Mouse (Mus musculus) CH12.LX (cell line): ENCODE measurements around the gene Wdr47. TPM values are rescaled to one million over a fixed set of nuclear protein-coding genes. Genes with fewer than 3 reads are reported as not detected.

Source experiments
- DNase-seq: peaks from one replicate; pipeline ENCODE4 v3.0.0-alpha.2; 2013; ENCODE audit errors: extremely low read depth
- H3K27ac ChIP-seq: 2 replicates; pipeline ENCODE4 v1.5.1; 2012; ENCODE audit warnings: low read depth, mild to moderate bottlenecking, control low read depth, moderate library complexity; ENCODE audit not compliant: insufficient read depth
- H3K27me3 ChIP-seq: replicated peaks from 2 replicates; pipeline ENCODE3; 2012; ENCODE audit warnings: inconsistent platforms
- H3K36me3 ChIP-seq, 2 experiments: replicated peaks in 1 of 2; 2 replicates each; pipeline versions ENCODE3 to v1.6.1; 2012; ENCODE audit warnings: inconsistent platforms in 1 of 2, low read length in 1 of 2, mild to moderate bottlenecking in 1 of 2, mixed read lengths in 1 of 2, moderate library complexity in 1 of 2; ENCODE audit not compliant: control insufficient read depth in 1 of 2, insufficient read depth in 1 of 2
- H3K4me1 ChIP-seq, 2 experiments: 2 replicates each; pipeline ENCODE4 v1.6.1; 2012; ENCODE audit warnings: inconsistent platforms in 1 of 2, moderate library complexity in 1 of 2; ENCODE audit not compliant: insufficient read depth in 2 of 2, control insufficient read depth in 1 of 2
- H3K4me2 ChIP-seq: 2 replicates; pipeline ENCODE4 v1.6.1; 2012; ENCODE audit warnings: low read depth, mild to moderate bottlenecking, control low read depth; ENCODE audit not compliant: poor library complexity, insufficient read depth, severe bottlenecking
- H3K4me3 ChIP-seq, 3 experiments: fragments of 150-350 bp in 1 of 3; sonication (generic) in 1 of 3; replicated peaks in 1 of 3; 2 replicates each; pipeline versions ENCODE3 to v1.5.1; 2011 to 2012; ENCODE audit warnings: low read depth in 2 of 3, low read length in 2 of 3, mild to moderate bottlenecking in 2 of 3, moderate library complexity in 2 of 3, control low read depth in 1 of 3, improper control_type of control experiment in 1 of 3, inconsistent platforms in 1 of 3, mixed read lengths in 1 of 3; ENCODE audit not compliant: poor library complexity in 1 of 3
- H3K79me2 ChIP-seq: replicated peaks from 2 replicates; pipeline ENCODE4 v1.6.1; 2012; ENCODE audit warnings: mild to moderate bottlenecking, moderate library complexity; ENCODE audit not compliant: control insufficient read depth, poor library complexity, insufficient read depth, severe bottlenecking; ENCODE audit errors: extremely low read depth
- H3K9ac ChIP-seq: 2 replicates; pipeline ENCODE4 v1.6.1; 2012; ENCODE audit warnings: low read depth, mild to moderate bottlenecking, control low read depth, moderate library complexity; ENCODE audit not compliant: insufficient read depth
- H3K9me3 ChIP-seq: replicated peaks from 2 replicates; pipeline ENCODE3; 2012; ENCODE audit warnings: low read length, inconsistent platforms, mixed read lengths
- E2F4 ChIP-seq: IDR thresholded peaks from 2 replicates; pipeline ENCODE4 v1.6.1; 2011; ENCODE audit warnings: low read depth, low read length, improper control_type of control experiment; ENCODE audit not compliant: insufficient replicate concordance
- EP300 ChIP-seq: IDR thresholded peaks from 2 replicates; pipeline ENCODE4 v1.6.1; 2011; ENCODE audit warnings: low read length, improper control_type of control experiment
- ETS1 ChIP-seq: conservative IDR thresholded peaks from 2 replicates; pipeline ENCODE4 v1.6.1; 2012; ENCODE audit warnings: low read depth, mild to moderate bottlenecking, inconsistent platforms, low read length, improper control_type of control experiment, moderate library complexity
- HCFC1 ChIP-seq: IDR thresholded peaks from 2 replicates; pipeline ENCODE4 v1.6.1; 2012; ENCODE audit warnings: low read depth, mild to moderate bottlenecking, inconsistent platforms, low read length, improper control_type of control experiment
- SIN3A ChIP-seq: IDR thresholded peaks from 2 replicates; pipeline ENCODE4 v1.6.1; 2012; ENCODE audit warnings: low read length, improper control_type of control experiment, inconsistent platforms
- dilution Hi-C: fragments of 300-500 bp; cut with MboI; formaldehyde crosslinking; loops from 2 replicates; pipeline ENCODE4 v1.14.3; 2020; ENCODE audit warnings: low sequenced_read_pairs; ENCODE audit not compliant: extremely low pct_unique_long_range_greater_than_20kb, extremely low pct_ligation_motif_present
- in situ Hi-C: fragments of 300-500 bp; cut with MboI; formaldehyde crosslinking; loops from 3 replicates; pipeline ENCODE4 v1.14.3; 2019; ENCODE audit warnings: low sequenced_read_pairs, low pct_ligation_motif_present, low pct_unique_long_range_greater_than_20kb, mixed read lengths
- polyA plus RNA-seq: library from polyadenylated mRNA; unstranded; fragments of >175 nt; gene quantifications from 2 replicates; pipeline ENCODE4 v1.2.1, GENCODE M21; 2012; ENCODE audit warnings: low read depth; ENCODE audit not compliant: insufficient read length
- total RNA-seq, 2 experiments: library from RNA; depleted of rRNA; stranded (reverse); fragments of 300-350 nt in 1 of 2; fragments of >200 nt in 1 of 2; gene quantifications; 2 replicates each; pipeline ENCODE4 v1.2.3; 2012 to 2014

Wdr47 gene
- total and polyA plus RNA-seq, 3 experiments: 1.7 to 4.6 (median 2.2) TPM

DNA sequence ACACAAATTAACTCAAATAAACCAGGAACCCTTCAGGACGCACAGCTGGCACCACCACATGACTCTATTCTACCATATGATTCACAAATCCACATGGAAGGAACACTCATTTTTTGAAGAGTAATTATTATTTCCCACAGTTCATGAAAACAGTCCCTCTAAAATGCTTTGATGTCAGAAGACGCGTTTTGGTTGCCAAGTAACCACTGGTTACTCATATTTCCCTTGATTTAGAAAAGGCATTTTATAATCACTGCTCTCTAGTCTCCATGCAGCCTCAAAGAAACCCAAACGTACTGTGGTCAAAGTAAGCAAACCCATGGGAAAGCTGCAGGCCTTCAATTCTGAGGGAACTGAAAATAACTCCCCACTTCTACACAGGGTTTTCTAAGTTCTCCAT is 98.9 kb downstream of the Wdr47 start:
- peaks cover 8 to 34% of the 10 kb centered on the region in 2 experiments for H3K36me3 ChIP-seq
- peaks cover 3 to 9% of the 10 kb centered on the region in 2 experiments; a peak in 2 of 4 replicates for H3K4me1 ChIP-seq
- TF ChIP-seq HCFC1 (no peak), EP300 (peak; percentile 28; the same call in 1 of the 2 replicates)
- peak; percentile 24 for DNase-seq
- no peaks in the 10 kb centered on the region for H3K27me3 ChIP-seq
- H3K4me2 ChIP-seq: no peak overlapping the region
- peaks cover 5% of the 10 kb centered on the region for H3K9me3 ChIP-seq
- H3K79me2 ChIP-seq: no peaks in the 10 kb centered on the region
- dilution Hi-C loops (no loop called here), in situ Hi-C loops (no loop called here)
- no peak overlapping the region for H3K4me3 ChIP-seq
- H3K9ac ChIP-seq: no peak overlapping the region
- no peak overlapping the region for H3K27ac ChIP-seq

DNA sequence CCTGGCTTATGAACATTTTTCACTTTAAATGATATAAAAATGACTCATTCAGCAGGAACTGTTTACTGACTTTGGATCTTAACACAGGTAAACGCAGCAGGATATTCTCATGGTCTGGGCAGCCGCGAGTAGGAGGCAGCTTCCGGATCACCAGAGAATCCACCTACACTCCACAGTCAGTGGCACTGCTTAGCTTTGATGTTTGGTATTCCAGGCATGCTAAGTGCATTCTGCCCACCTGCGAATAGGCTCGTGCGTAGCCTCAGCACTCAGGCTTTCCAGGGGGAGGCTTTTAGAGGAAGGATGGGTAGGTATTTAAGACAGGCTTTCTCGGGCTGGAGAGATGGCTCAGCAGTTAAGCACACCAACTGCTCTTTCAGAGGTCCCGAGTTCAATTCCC is 103.2 kb downstream of the Wdr47 start:
- peaks cover 11 to 30% of the 10 kb centered on the region in 2 experiments for H3K36me3 ChIP-seq
- DNase-seq: no peak
- dilution Hi-C loops: no loop called here
- H3K9me3 ChIP-seq: peaks cover 5% of the 10 kb centered on the region
- TF ChIP-seq SIN3A (no peak), ETS1 (no peak), E2F4 (no peak)
- no peak overlapping the region for H3K9ac ChIP-seq
- no peak overlapping the region for H3K4me2 ChIP-seq
- no peaks in the 10 kb centered on the region for H3K27me3 ChIP-seq
- no peak overlapping the region for H3K4me3 ChIP-seq
- H3K27ac ChIP-seq: no peak overlapping the region
- no peaks in the 10 kb centered on the region for H3K79me2 ChIP-seq
- peaks cover 0 to 9% of the 10 kb centered on the region in 2 experiments; a peak in 1 of 4 replicates for H3K4me1 ChIP-seq
- in situ Hi-C loops: no loop called here

Other genes starting within 250 kb of the Wdr47 start
- not detected in 2 replicates for gene Mybphl, start 226.4 kb upstream of the Wdr47 start, total RNA-seq (2012; rRNA removed)
- gene Mybphl, start 226.4 kb upstream of the Wdr47 start, total RNA-seq (2014; rRNA removed): not detected in 2 replicates
- gene Mybphl, start 226.4 kb upstream of the Wdr47 start, polyA plus RNA-seq: not detected in 2 replicates
- 76.2 and 89.1 TPM in 2 replicates for gene Psrc1, start 207.4 kb upstream of the Wdr47 start, total RNA-seq (2012; rRNA removed)
- gene Psrc1, start 207.4 kb upstream of the Wdr47 start, total RNA-seq (2014; rRNA removed): 105 and 106 TPM in 2 replicates
- gene Psrc1, start 207.4 kb upstream of the Wdr47 start, polyA plus RNA-seq: 101 and 108 TPM in 2 replicates
- not detected in 2 replicates for gene Celsr2, start 175.7 kb upstream of the Wdr47 start, total RNA-seq (2012; rRNA removed)
- gene Celsr2, start 175.7 kb upstream of the Wdr47 start, total RNA-seq (2014; rRNA removed): not detected in 2 replicates
- gene Celsr2, start 175.7 kb upstream of the Wdr47 start, polyA plus RNA-seq: not detected in 2 replicates
- 255 and 373 TPM in 2 replicates for gene Sars, start 146.1 kb upstream of the Wdr47 start, total RNA-seq (2012; rRNA removed)
- gene Sars, start 146.1 kb upstream of the Wdr47 start, total RNA-seq (2014; rRNA removed): 377 and 422 TPM in 2 replicates
- 394 and 470 TPM in 2 replicates for gene Sars, start 146.1 kb upstream of the Wdr47 start, polyA plus RNA-seq
- 2.5 TPM in 1 of 2 replicates, not detected in the other for gene 1700013F07Rik, start 57.1 kb upstream of the Wdr47 start, total RNA-seq (2012; rRNA removed)
- 0.38 TPM in 1 of 2 replicates, not detected in the other for gene 1700013F07Rik, start 57.1 kb upstream of the Wdr47 start, total RNA-seq (2014; rRNA removed)
- gene 1700013F07Rik, start 57.1 kb upstream of the Wdr47 start, polyA plus RNA-seq: 0.94 TPM in 1 of 2 replicates, not detected in the other
- 0.13 and 0.17 TPM in 2 replicates for gene 5330417C22Rik, start 54.7 kb upstream of the Wdr47 start, total RNA-seq (2012; rRNA removed)
- gene 5330417C22Rik, start 54.7 kb upstream of the Wdr47 start, total RNA-seq (2014; rRNA removed): 0.05 TPM in 1 of 2 replicates, not detected in the other
- 0.26 and 0.27 TPM in 2 replicates for gene 5330417C22Rik, start 54.7 kb upstream of the Wdr47 start, polyA plus RNA-seq
- 11.3 and 12.0 TPM in 2 replicates for gene Tmem167b, start 28.8 kb upstream of the Wdr47 start, total RNA-seq (2012; rRNA removed)
- 18.4 and 18.7 TPM in 2 replicates for gene Tmem167b, start 28.8 kb upstream of the Wdr47 start, total RNA-seq (2014; rRNA removed)
- 13.1 and 14.4 TPM in 2 replicates for gene Tmem167b, start 28.8 kb upstream of the Wdr47 start, polyA plus RNA-seq
- 9.6 and 10.0 TPM in 2 replicates for gene Taf13, start 19.6 kb upstream of the Wdr47 start, total RNA-seq (2012; rRNA removed)
- gene Taf13, start 19.6 kb upstream of the Wdr47 start, total RNA-seq (2014; rRNA removed): 10.3 and 12.0 TPM in 2 replicates
- gene Taf13, start 19.6 kb upstream of the Wdr47 start, polyA plus RNA-seq: 19.7 and 20.9 TPM in 2 replicates
- 31.6 and 38.9 TPM in 2 replicates for gene Clcc1, start 62.6 kb downstream of the Wdr47 start, total RNA-seq (2012; rRNA removed)
- 51.4 and 53.0 TPM in 2 replicates for gene Clcc1, start 62.6 kb downstream of the Wdr47 start, total RNA-seq (2014; rRNA removed)
- gene Clcc1, start 62.6 kb downstream of the Wdr47 start, polyA plus RNA-seq: 36.3 and 36.5 TPM in 2 replicates
- 8.5 and 9.7 TPM in 2 replicates for gene Gpsm2, start 131.0 kb downstream of the Wdr47 start, total RNA-seq (2012; rRNA removed)
- 10.4 TPM in 2 replicates for gene Gpsm2, start 131.0 kb downstream of the Wdr47 start, total RNA-seq (2014; rRNA removed)
- gene Gpsm2, start 131.0 kb downstream of the Wdr47 start, polyA plus RNA-seq: 7.5 and 11.2 TPM in 2 replicates
- not detected in 2 replicates for gene Aknad1, start 148.4 kb downstream of the Wdr47 start, total RNA-seq (2012; rRNA removed)
- not detected in 2 replicates for gene Aknad1, start 148.4 kb downstream of the Wdr47 start, total RNA-seq (2014; rRNA removed)
- not detected in 2 replicates for gene Aknad1, start 148.4 kb downstream of the Wdr47 start, polyA plus RNA-seq
- 14.5 and 21.5 TPM in 2 replicates for gene Stxbp3, start 249.2 kb downstream of the Wdr47 start, total RNA-seq (2012; rRNA removed)
- 14.4 and 16.7 TPM in 2 replicates for gene Stxbp3, start 249.2 kb downstream of the Wdr47 start, total RNA-seq (2014; rRNA removed)
- 12.1 and 16.7 TPM in 2 replicates for gene Stxbp3, start 249.2 kb downstream of the Wdr47 start, polyA plus RNA-seq